ENCODE assay signal across 10 mouse cellular contexts in genomic region chr4:131254691-131255090, GRCm38 (mm10).
A peak's percentile ranks its signal among the peaks of the same experiment; 100 is the strongest.
DNase-seq lines count a peak whose midpoint lies in the region; ATAC-seq and TF ChIP-seq lines count a peak whose summit lies in the region.
"Had no signal": no experiment of that assay in that cellular context is flagged by ENCODE, and none has a peak within 500 bp of the region (broad histone marks: within the 10 kb centered on the region; RNA-seq: fewer than 3 reads in every experiment).

No protein-coding gene starts in this region.

- 57% methylated on average over 6 of the region's 6 CpGs for WGBS in heart, adult 2 months
- WGBS in heart, embryonic 11.5 days (ENCODE audit: insufficient replicate concordance) = 46% methylated on average over 6 of the region's 6 CpGs
- 46% methylated on average over 6 of the region's 6 CpGs for WGBS in neural tube, embryonic 15.5 days
- 41% methylated on average over 6 of the region's 6 CpGs for WGBS in embryonic facial prominence, embryonic 10.5 days

- H3K4me2 ChIP-seq in heart, embryonic 11.5 days = no peak overlapping the region
- H3K4me2 ChIP-seq in neural tube, embryonic 15.5 days = no peak overlapping the region

- no peak overlapping the region for H3K4me3 ChIP-seq in heart, adult 2 months
- H3K4me3 ChIP-seq in heart, embryonic 11.5 days (ENCODE audit: low read depth, low read length) = no peak overlapping the region
- H3K4me3 ChIP-seq in neural tube, embryonic 15.5 days (replicated peaks) = no peak overlapping the region
- H3K4me3 ChIP-seq in embryonic facial prominence, embryonic 10.5 days = no peak overlapping the region

- no peak overlapping the region for H3K9ac ChIP-seq in heart, adult 2 months (ENCODE audit: low read depth, low read length)
- no peak overlapping the region for H3K9ac ChIP-seq in heart, embryonic 11.5 days (ENCODE audit: low read depth, low read length)
- no peak overlapping the region for H3K9ac ChIP-seq in neural tube, embryonic 15.5 days (replicated peaks)

- intact Hi-C loops in heart, adult 2 months (cut with DNase I) = loop anchor here (5.0 kb wide), 2 partner anchors 233 to 292 kb away; no protein-coding TSS in a partner anchor
- intact Hi-C loops in gastrocnemius, postnatal 36 days (cut with DNase I) = loop anchor here (5.0 kb wide), 4 partner anchors 178 to 583 kb away; partner anchors contain the start of gene Ptpru

- no peaks in the 10 kb centered on the region for H3K79me2 ChIP-seq in heart, adult 2 months (replicated peaks; ENCODE audit: control insufficient read depth, insufficient read depth, low read length)

- no peak for TF ChIP-seq EP300 in heart, adult 2 months (IDR thresholded peaks at IDR 0.05; ENCODE audit: insufficient read depth, low read depth, low read length)

- H3K27ac ChIP-seq in heart, adult 2 months = peak overlapping the region; percentile 33
- H3K27ac ChIP-seq in heart, embryonic 11.5 days (ENCODE audit: low read depth, low read length) = no peak overlapping the region
- no peak overlapping the region for H3K27ac ChIP-seq in neural tube, embryonic 15.5 days (replicated peaks)
- H3K27ac ChIP-seq in embryonic facial prominence, embryonic 10.5 days (replicated peaks) = no peak overlapping the region

- peaks cover 11% of the 10 kb centered on the region for H3K4me1 ChIP-seq in heart, adult 2 months (ENCODE audit: control insufficient read depth, insufficient read depth, low read length)
- peaks cover 4% of the 10 kb centered on the region; the same call in 1 of the 2 replicates for H3K4me1 ChIP-seq in heart, embryonic 11.5 days (ENCODE audit: control insufficient read depth, insufficient read depth, low read length)
- peaks cover 20% of the 10 kb centered on the region for H3K4me1 ChIP-seq in neural tube, embryonic 15.5 days
- H3K4me1 ChIP-seq in embryonic facial prominence, embryonic 10.5 days = peaks cover 26% of the 10 kb centered on the region

- TF ChIP-seq POLR2A in heart, adult 2 months (IDR thresholded peaks at IDR 0.05; ENCODE audit: insufficient read depth, low read depth, low read length) = no peak

- H3K36me3 ChIP-seq in heart, adult 2 months (ENCODE audit: control insufficient read depth, insufficient read depth, low read length) = no peaks in the 10 kb centered on the region
- H3K36me3 ChIP-seq in heart, embryonic 11.5 days (ENCODE audit: control insufficient read depth, insufficient read depth, low read length) = no peaks in the 10 kb centered on the region
- no peaks in the 10 kb centered on the region for H3K36me3 ChIP-seq in neural tube, embryonic 15.5 days
- no peaks in the 10 kb centered on the region for H3K36me3 ChIP-seq in embryonic facial prominence, embryonic 10.5 days (replicated peaks)

- no peaks in the 10 kb centered on the region for H3K9me3 ChIP-seq in heart, embryonic 11.5 days (replicated peaks; ENCODE audit: control insufficient read depth, low read length)
- no peaks in the 10 kb centered on the region for H3K9me3 ChIP-seq in neural tube, embryonic 15.5 days (replicated peaks)
- no peaks in the 10 kb centered on the region for H3K9me3 ChIP-seq in embryonic facial prominence, embryonic 10.5 days

- no peak for ATAC-seq in heart, embryonic 11.5 days (replicated peaks; ENCODE audit: insufficient number of reproducible peaks, low FRiP score, low TSS enrichment)
- ATAC-seq in neural tube, embryonic 15.5 days (ENCODE audit: low FRiP score) = no peak
- ATAC-seq: activated CD4-positive, CD25-positive, alpha-beta regulatory T cell, adult 4 months had no signal

- DNase-seq in heart, adult 2 months = no peak
- peak; percentile 32 for DNase-seq in neural tube, embryonic 10.5 days (ENCODE audit: extremely low spot score, low spot score)
- DNase-seq in embryonic facial prominence, embryonic 10.5 days (ENCODE audit: low spot score) = peak; percentile 55
- DNase-seq in retina, postnatal 1 day = peak; percentile 59
- DNase-seq in spleen, postnatal 36 days (ENCODE audit: low spot score in 2 of 2) = no peak
- DNase-seq in gastrocnemius, postnatal 36 days = no peak
- DNase-seq: layer of hippocampus, postnatal 36 days had no signal

- peak; percentile 61 for TF ChIP-seq CTCF in heart, adult 2 months (IDR thresholded peaks at IDR 0.05)

- 0 out of 2 replicates have a peak, but pooled peaks cover 1% of the 10 kb centered on the region for H3K27me3 ChIP-seq in heart, adult 2 months (ENCODE audit: control insufficient read depth, insufficient read depth, low read length)
- H3K27me3 ChIP-seq in heart, embryonic 11.5 days (ENCODE audit: control insufficient read depth, insufficient read depth, low read length) = peaks cover 6% of the 10 kb centered on the region; the same call in 1 of the 2 replicates
- peaks cover 17% of the 10 kb centered on the region; the same call in 1 of the 2 replicates for H3K27me3 ChIP-seq in neural tube, embryonic 15.5 days (replicated peaks)
- H3K27me3 ChIP-seq in embryonic facial prominence, embryonic 10.5 days (replicated peaks; ENCODE audit: low read depth, poor library complexity, severe bottlenecking) = peaks cover 29% of the 10 kb centered on the region

Comparison
In these comparisons a context has a peak if more than half of its experiments do, and no peak if none do; other contexts are left out.
1. DNase-seq: peak in neural tube, embryonic 10.5 days (single experiment), embryonic facial prominence, embryonic 10.5 days (single experiment) and retina, postnatal 1 day (single experiment); none in heart, adult 2 months (0 of 2), spleen, postnatal 36 days (0 of 2) and gastrocnemius, postnatal 36 days (0 of 2).